Mouse (Mus musculus): ENCODE measurements around the gene Gm7694. TPM values are rescaled to one million over a fixed set of nuclear protein-coding genes. Genes with fewer than 3 reads are reported as not detected.

Gm7694 gene
- polyA plus RNA-seq, 1 experiment from 2014 or later = 4.3 TPM

DNA sequence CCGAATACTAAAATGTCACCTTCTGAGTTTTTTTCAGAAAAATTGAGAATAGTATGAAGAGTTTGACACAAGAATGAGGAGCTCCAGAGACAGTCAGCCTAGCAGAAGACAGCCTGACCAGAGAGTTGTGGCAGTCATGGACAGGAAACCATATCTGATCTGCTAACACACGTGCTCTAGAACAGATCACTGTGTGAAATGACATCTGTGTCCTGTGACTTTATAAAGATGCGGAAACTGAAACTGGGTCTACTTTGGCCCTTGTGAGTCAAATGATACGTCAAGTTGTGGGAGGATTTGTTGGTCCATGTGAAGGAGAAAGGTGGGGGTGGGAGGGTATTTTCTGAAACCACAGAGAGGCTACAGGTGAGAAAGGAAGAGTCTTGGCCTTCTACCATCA lies 35.4 kb downstream of the Gm7694 start:
- Histone ChIP-seq H3K36me3 (ENCODE audit: control insufficient read depth, insufficient read depth, low read length) (no peaks in the 10 kb centered on the region), H3K27ac (ENCODE audit: low read depth) (no peak overlapping the region), H3K4me3 (ENCODE audit: low read depth, low read length) (no peak overlapping the region), H3K9ac (ENCODE audit: low read length) (no peak overlapping the region), H3K4me1 (replicated peaks; ENCODE audit: control insufficient read depth, insufficient read depth, low read length) (no peaks in the 10 kb centered on the region), H3K27me3 (replicated peaks; ENCODE audit: control insufficient read depth, insufficient read depth, low read length) (no peaks in the 10 kb centered on the region), H3K4me2 (ENCODE audit: low read length) (no peak overlapping the region), H3K9me3 (ENCODE audit: control insufficient read depth, low read length) (peaks cover 12% of the 10 kb centered on the region; the same call in 1 of the 2 replicates)
- ATAC-seq (replicated peaks; ENCODE audit: low FRiP score, low TSS enrichment, low read depth) = no peak
- WGBS = 84% methylated on average over 4 of the region's 4 CpGs
- DNase-seq (ENCODE audit: low spot score) = no peak

DNA sequence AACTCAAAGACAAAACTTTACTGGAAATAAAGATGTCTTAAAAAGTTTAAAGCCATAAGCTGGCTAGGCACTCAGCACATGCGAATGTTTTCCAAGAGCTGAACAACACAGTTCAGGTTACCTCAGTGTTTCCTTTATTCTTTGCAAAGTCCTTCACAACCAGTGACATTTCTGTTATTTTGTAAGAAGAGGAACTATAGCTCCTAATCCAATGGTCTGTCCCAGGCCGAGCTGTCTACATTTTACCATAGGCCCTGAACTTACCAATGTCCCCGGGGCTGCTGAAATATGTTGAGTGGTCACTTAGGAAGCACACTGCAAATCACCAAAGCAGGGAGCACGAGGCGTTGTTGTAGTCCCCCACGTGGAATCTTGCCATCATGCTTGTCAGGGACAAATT lies 35.9 kb downstream of the Gm7694 start:
- 84% methylated on average over 6 of the region's 6 CpGs for WGBS
- Histone ChIP-seq H3K4me1 (replicated peaks; ENCODE audit: control insufficient read depth, insufficient read depth, low read length) (no peaks in the 10 kb centered on the region), H3K4me3 (ENCODE audit: low read depth, low read length) (no peak overlapping the region), H3K36me3 (ENCODE audit: control insufficient read depth, insufficient read depth, low read length) (no peaks in the 10 kb centered on the region), H3K9me3 (ENCODE audit: control insufficient read depth, low read length) (peaks cover 12% of the 10 kb centered on the region; the same call in 1 of the 2 replicates), H3K27me3 (replicated peaks; ENCODE audit: control insufficient read depth, insufficient read depth, low read length) (no peaks in the 10 kb centered on the region), H3K4me2 (ENCODE audit: low read length) (no peak overlapping the region), H3K9ac (ENCODE audit: low read length) (no peak overlapping the region), H3K27ac (ENCODE audit: low read depth) (no peak overlapping the region)
- DNase-seq (ENCODE audit: low spot score) (no peak), ATAC-seq (replicated peaks; ENCODE audit: low FRiP score, low TSS enrichment, low read depth) (no peak)

DNA sequence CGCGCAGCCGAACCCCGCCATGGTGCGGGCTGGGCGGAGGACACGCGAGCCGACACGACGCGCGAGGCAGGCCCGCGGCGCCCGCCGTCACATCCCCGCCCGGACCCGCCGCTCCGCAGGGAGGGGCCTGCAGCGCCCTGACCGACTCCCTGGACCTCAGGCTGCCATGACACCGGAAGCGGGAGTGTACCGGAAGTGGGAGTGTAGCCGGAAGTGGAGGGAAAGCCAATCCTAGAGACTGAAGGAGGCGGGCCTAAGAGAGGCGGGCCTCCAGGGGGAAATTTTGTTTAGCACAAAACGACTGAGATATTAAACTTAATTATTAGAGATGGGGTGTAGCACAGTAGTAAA lies 50.6 kb downstream of the Gm7694 start:
- Histone ChIP-seq H3K36me3 (ENCODE audit: control insufficient read depth, insufficient read depth, low read length) (no peaks in the 10 kb centered on the region), H3K9ac (ENCODE audit: low read length) (peak overlapping the region; percentile 76)

DNA sequence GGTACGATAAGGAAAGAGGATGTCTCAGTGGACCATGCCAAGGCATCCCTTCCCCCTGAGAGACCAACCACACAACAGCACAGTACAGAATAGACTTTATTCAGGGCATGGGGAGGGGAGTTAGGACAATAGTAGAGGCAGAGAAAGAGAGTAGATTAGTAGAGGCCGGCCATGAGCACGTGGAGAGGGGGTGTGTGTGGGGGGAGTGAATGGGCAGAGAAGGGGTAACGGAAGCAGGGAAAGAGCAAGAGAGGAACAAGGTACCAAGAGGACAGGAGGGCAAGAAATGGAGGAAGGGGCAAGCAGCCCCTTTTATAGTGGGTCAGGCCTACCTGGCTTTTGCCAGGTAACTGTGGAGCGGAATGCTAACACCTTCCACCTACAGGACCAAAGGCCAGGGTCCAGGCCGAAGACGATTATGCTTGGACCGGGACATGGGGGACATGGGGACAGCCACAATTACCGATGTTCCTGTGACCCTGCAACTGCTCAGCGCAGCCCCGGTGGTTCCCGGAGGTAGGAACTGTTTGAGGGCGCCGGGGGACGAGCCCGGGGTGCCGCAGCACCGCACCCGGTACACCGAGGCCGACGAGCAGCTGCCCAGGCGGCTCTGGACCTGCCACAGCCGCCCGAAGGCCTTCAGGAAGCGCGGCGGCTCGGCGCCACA lies 51.1 kb downstream of the Gm7694 start:
- H3K9me3 ChIP-seq (ENCODE audit: control insufficient read depth, low read length) = no peaks in the 10 kb centered on the region
- WGBS = 35% methylated on average over 30 of the region's 30 CpGs
- peak overlapping the region; percentile 76 for H3K9ac ChIP-seq (ENCODE audit: low read length)
- DNase-seq (ENCODE audit: low spot score) (no peak), ATAC-seq (replicated peaks; ENCODE audit: low FRiP score, low TSS enrichment, low read depth) (peak; percentile 78)
- H3K36me3 ChIP-seq (ENCODE audit: control insufficient read depth, insufficient read depth, low read length) = no peaks in the 10 kb centered on the region
- H3K4me3 ChIP-seq (ENCODE audit: low read depth, low read length) = peak overlapping the region; percentile 65
- 0 out of 2 replicates have a peak overlapping the region, but pooled peaks have one; percentile 43 for H3K27ac ChIP-seq (ENCODE audit: low read depth)
- H3K4me1 ChIP-seq (replicated peaks; ENCODE audit: control insufficient read depth, insufficient read depth, low read length) = no peaks in the 10 kb centered on the region
- H3K27me3 ChIP-seq (replicated peaks; ENCODE audit: control insufficient read depth, insufficient read depth, low read length) = no peaks in the 10 kb centered on the region
- peak overlapping the region; percentile 63 for H3K4me2 ChIP-seq (ENCODE audit: low read length)

More for the DNA sequence above, 50.6 kb downstream of the Gm7694 start:
- Histone ChIP-seq H3K4me2 (ENCODE audit: low read length) (peak overlapping the region; percentile 63), H3K9me3 (ENCODE audit: control insufficient read depth, low read length) (no peaks in the 10 kb centered on the region), H3K4me1 (replicated peaks; ENCODE audit: control insufficient read depth, insufficient read depth, low read length) (no peaks in the 10 kb centered on the region), H3K4me3 (ENCODE audit: low read depth, low read length) (peak overlapping the region; percentile 65), H3K27me3 (replicated peaks; ENCODE audit: control insufficient read depth, insufficient read depth, low read length) (no peaks in the 10 kb centered on the region), H3K27ac (ENCODE audit: low read depth) (0 out of 2 replicates have a peak overlapping the region, but pooled peaks have one; percentile 43)
- peak; percentile 89 for DNase-seq (ENCODE audit: low spot score)
- peak; percentile 98 for ATAC-seq (replicated peaks; ENCODE audit: low FRiP score, low TSS enrichment, low read depth)
- WGBS = 5% methylated on average over 32 of the region's 32 CpGs

Other genes with a start within 250 kb of the Gm7694 start
- gene Ddr2, start 195.6 kb downstream of the Gm7694 start, polyA plus RNA-seq (2014; fragmentation: Nextera tagmentation; extraction: Ambion mirVana) = 41.1 and 46.7 TPM in 2 replicates
- 48.1 and 49.0 TPM in 2 replicates for gene Uap1, start 131.4 kb downstream of the Gm7694 start, polyA plus RNA-seq (2014; fragmentation: Nextera tagmentation; extraction: Ambion mirVana)
- gene Uhmk1, start 90.9 kb downstream of the Gm7694 start, polyA plus RNA-seq (2014; fragmentation: Nextera tagmentation; extraction: Ambion mirVana) = 11.3 and 11.9 TPM in 2 replicates
- not detected in 2 replicates for gene Sh2d1b2, start 73.6 kb downstream of the Gm7694 start, polyA plus RNA-seq (2014; fragmentation: Nextera tagmentation; extraction: Ambion mirVana)
- 0.11 and 0.18 TPM in 2 replicates for gene Sh2d1b1, start 29.0 kb downstream of the Gm7694 start, polyA plus RNA-seq (2014; fragmentation: Nextera tagmentation; extraction: Ambion mirVana)
- 2.0 and 2.7 TPM in 2 replicates for gene Spata46, start 2.5 kb upstream of the Gm7694 start, polyA plus RNA-seq (2014; fragmentation: Nextera tagmentation; extraction: Ambion mirVana)